Mouse (Mus musculus) C2C12 (cell line): Measurements from ENCODE around the gene Kcnip1.

Source experiments
- CTCF ChIP-seq: IDR thresholded peaks from one replicate; pipeline ENCODE4 v1.5.1; 2011; ENCODE audit not compliant: control insufficient read depth, insufficient read depth, insufficient read length
- MAX ChIP-seq: IDR thresholded peaks from one replicate; pipeline ENCODE4 v1.6.1; 2011; ENCODE audit warnings: mild to moderate bottlenecking, control low read depth
- MYOD1 ChIP-seq: IDR thresholded peaks from one replicate; pipeline ENCODE4 v1.6.1; 2011; ENCODE audit warnings: low read depth; ENCODE audit not compliant: control insufficient read depth, insufficient read length
- MYOG ChIP-seq: IDR thresholded peaks from one replicate; pipeline ENCODE4 v1.6.1; 2011; ENCODE audit not compliant: control insufficient read depth, insufficient read length; ENCODE audit errors: extremely low read depth
- USF1 ChIP-seq: IDR thresholded peaks from one replicate; pipeline ENCODE4 v1.6.1; 2011; ENCODE audit warnings: low read depth, mild to moderate bottlenecking, control low read depth, moderate library complexity

GRCm38 (mm10) chr11:33786572-33786971 is 206.4 kb downstream of the Kcnip1 start:
- TF ChIP-seq CTCF (no peak), USF1 (no peak), MAX (no peak), MYOD1 (no peak), MYOG (no peak)
